Mouse (Mus musculus): ENCODE results near the gene Prkar1b.

DNA sequence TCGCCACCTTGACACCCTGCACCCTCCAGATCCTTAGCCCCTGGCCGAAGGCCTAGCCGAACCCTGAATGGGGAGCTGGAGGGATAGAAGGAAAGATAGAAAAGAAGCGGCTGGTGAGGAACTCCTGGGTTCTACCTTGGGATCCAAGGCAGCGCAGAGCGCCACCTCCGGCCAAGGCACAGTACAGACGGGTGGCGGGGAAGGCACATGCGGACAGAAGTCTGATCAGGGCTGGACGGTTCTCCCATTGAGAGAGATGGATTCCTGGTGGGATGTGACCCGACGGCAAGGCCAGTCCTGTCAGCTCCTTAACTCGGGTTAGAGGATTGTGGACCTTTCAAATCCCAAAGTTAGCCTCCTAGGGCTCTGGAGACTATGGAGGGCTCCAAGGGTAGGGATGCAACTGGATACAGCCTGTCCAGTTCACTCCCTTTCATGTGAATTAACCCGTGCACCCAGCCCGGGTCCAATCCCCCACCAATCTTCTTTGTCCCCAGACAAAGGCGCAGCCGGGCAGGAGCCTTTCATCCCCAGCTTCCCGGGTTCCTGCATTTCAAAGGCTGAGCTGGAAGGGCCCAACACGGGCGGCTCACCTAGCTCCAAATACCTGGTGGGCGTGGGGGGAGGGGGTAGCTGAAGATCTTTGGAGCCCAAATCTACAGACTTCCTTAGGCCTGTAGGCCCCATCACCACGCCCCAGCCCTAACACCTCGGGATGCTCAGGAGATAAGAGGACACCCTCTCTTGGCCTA is 153.3 kb downstream of the Prkar1b start:
- TF ChIP-seq CTCF (IDR thresholded peaks at IDR 0.05; ENCODE audit: low read depth) (peak; percentile 69), EP300 (optimal IDR thresholded peaks at IDR 0.05) (no peak)

Measured in stomach, postnatal 0 days (tissue).